Mouse (Mus musculus): ENCODE results near the gene Sgf29.

Gene Sgf29

DNA sequence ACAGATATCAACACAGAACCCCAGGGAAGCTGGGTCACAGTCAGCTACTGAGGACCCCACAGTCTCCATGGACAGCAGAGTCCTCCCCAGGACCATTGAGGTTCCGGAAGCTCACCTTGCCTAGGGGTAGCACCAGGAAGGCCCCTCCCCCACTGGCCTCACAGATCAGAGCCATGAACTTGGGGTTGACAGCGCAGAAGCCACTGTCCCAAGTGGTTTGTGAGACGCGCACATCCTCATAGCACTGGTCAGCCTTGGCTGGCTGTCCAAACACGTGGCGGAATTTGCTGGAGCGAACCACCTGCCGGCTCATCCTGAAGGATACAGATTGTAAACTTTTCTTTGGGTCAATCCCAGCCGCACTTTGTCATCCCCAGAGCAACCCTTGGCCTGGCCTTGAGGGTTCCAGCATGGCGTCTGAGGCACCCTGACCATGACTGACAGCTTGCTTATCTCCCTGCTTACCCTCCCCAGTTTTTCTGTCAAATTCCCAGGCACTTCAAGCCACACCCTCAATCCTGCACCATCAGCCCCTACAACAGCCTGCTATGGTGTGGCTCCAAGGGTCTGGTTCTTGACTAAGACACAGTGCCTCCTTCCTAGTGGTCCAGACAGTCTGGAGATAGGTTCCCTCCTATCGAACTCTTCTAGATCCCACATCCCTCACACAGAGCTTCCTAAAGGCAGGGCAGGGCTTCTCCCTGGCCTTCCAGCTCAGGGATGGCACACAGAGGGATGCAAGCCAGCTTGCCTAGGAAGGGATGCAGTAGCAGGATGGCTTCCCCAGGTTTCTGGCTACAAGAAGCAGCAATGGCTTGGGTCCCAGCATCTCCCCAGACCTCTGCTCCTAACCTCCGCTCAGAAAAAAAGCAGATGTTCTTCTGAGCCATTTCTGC is 54.0 kb downstream of the Sgf29 start:
- DNase-seq (ENCODE audit: low read depth in 1 of 2, low spot score in 2 of 2), result no peak

DNA sequence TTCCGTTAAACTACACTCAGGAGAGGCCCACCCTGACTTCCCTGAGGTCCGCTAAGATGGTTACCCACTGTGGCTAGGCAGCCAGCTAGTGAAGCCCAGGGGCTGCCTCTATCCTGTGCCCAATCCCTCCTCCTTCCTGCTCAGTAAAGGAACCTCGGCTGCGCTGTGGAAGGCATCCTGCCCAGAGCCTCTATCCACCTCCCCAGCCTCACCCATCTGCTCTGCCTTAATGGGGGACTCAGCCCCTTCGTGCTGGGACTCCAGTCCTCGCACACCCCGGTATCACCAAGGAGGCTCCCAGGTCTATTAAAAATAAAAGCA is 54.6 kb downstream of the Sgf29 start:
- no peak for DNase-seq (ENCODE audit: low read depth in 1 of 2, low spot score in 2 of 2)

DNA sequence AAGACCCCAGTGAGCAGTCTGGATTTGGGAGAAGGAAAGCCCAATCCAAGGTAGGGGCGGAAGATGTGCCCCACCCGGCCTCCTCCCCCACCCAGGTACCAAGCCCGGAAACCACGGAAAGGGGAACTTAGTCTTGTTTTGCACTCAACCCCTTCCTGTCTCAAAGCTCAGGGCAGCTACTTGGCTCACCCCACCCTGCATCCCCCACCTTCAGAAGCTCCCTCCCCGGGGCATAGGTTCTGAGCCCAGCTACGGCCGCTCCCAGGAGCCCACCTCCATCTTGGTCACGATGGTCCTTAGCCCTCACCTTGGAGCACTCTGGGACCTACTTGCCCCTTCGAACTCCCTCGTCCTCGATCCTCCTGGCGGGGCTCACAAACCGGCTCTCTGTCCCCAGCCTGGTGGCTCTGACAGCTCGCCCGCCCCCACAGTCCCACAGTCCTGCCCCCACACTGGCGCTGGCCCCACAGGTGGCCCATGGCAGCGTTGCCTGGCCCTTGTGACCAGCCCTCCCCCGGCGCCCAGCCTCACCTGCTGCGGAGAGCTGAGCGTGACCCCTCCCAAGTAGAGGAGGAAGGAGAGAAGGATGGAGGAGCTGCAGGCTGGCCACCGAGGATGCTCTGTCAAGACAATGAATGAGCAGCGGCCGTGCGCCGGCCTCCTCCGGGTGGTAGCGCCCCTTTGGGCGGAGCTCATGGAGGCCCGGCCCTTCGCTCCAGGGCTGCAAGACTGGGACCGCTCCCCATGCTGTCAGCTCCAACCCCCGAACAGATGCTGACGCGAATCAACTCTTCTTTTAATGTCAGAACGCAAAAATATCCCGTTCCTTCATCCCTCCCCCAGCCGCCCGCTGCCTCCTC is 55.2 kb downstream of the Sgf29 start:
- peak; percentile 54 to 73 for DNase-seq (ENCODE audit: low read depth in 1 of 2, low spot score in 2 of 2)

DNA sequence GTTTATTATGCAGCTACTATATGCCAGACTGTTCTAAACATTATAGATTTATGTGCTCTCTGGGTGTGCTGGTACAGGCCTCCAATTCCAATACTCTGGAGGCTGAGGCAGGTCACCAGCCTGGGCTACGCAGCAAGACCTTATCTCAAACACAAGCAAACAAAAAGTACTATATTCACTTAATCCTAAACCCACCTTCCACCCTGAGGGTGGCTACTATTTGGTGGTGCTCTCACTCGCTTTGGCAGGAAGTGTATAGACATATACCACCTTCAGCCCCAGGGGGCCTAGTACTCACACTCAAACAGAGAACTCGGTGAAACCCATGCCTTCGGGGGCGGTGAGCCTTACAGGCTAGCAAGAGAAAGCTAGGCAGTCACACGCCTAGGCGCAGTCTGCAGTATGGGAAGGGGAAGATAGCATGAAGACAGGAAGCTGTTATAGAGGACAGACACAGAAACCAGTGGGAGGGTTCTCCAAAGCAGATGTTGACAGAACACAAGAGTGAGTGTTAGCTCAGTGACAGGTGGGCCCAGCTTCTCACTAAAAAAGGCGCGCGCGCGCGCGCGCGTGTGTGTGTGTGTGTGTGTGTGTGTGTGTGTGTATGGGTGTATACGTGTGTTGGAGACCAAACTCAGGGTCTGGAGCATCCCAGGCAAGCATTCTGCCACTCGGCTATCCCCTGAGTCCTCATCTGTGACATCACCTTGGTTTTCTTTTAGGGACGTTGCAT is 58.5 kb downstream of the Sgf29 start, which contains the start of gene Coro1a:
Coro1a (minus strand) TSS at position 346 of the 733 bp plus-strand sequence.
- no peak for DNase-seq (ENCODE audit: low read depth in 1 of 2, low spot score in 2 of 2)

DNA sequence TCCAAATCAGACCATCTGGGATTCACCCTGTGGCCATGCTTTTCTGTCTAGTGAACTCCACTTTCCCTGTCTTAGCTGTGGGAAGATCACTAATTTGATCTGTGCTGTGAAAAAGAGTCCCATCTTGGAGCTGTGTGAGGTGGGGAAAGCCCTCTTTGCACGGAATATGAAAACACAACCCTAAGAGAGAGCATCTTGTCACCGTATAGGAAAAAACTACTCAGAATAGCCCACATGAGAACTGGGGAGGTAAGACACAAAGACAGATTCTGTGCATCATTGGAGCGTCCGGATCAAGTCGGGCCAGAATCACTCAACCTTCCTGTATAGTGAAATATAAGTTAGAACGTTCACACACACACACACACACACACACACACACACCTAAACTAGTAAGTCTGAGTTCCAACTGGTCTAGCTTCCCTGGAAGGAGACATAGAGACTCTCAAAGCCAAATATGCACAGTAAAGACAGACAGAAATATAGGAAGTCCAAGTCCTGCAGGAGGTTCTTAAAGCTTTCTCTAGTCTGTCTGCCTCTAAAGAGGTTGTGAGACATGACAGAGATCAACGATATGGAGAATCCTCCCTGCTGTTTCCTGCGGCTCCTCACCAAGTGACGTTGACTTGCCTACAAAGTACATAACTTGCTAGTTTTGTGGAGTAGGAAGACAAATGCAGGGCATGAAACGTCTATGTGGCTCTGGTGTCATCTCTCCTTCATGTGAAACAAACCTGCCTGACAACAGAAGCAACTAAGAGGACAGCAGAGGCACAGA is 59.3 kb downstream of the Sgf29 start:
- DNase-seq (ENCODE audit: low read depth in 1 of 2, low spot score in 2 of 2), result no peak

DNA sequence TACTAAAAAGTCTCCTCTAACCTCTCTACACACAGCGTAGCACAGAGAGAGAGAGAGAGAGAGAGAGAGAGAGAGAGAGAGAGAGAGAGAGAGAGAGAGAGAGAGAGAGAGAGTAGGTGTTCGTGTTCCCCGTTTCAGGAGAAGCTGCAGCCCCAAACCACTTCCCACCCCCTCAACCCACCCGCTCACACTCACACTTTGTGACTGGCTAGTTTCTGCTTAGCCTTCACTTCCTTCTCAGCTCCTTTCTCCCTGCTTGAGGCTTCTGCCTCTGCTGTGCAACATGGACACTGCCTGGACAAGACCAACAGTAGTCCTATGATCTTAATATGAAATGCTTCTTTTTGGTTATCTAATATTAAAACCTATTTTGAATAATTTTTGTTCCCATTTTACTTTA is 61.2 kb downstream of the Sgf29 start:
- no peak for DNase-seq (ENCODE audit: low read depth in 1 of 2, low spot score in 2 of 2)

DNA sequence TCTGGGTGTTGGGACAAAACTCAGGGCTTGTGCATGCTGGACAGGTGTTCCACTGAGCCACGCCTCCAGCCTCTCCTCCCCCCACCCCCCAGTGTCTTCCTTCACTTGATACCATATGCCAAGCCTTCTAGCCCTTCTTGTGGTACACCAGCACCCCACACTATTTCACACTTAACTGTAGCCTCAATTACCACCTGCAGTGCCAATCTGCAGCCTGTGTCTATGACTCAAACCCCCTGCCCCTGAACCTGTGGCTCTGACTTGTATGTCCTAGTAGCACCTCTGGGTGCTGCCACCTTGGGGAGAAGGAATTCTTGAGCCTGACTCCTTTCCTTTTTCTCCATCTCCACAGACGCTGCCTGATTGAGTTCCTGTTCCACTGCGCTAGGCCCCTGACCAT is 62.8 kb downstream of the Sgf29 start:
- DNase-seq (ENCODE audit: low read depth in 1 of 2, low spot score in 2 of 2), result no peak

DNA sequence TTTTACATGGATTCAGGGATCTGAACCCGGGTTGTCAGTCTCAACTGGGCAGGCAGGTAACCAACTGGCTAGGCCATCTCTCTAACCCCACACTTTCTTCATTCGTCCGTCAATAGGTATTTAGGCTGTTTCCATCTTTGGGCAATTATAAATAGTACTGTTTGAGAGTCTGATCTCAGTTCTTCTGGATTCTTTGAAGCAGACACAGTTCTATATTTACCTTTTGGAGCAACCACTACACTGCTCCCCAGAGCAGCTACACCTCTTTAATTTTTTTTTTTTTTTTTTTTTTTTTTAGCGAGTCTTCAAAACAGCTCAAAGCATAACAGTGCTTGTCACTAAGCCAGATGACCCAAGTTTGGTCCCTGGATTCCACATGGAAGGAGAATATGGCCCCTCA is 66.6 kb downstream of the Sgf29 start:
- no peak for DNase-seq (ENCODE audit: low read depth in 1 of 2, low spot score in 2 of 2)

DNA sequence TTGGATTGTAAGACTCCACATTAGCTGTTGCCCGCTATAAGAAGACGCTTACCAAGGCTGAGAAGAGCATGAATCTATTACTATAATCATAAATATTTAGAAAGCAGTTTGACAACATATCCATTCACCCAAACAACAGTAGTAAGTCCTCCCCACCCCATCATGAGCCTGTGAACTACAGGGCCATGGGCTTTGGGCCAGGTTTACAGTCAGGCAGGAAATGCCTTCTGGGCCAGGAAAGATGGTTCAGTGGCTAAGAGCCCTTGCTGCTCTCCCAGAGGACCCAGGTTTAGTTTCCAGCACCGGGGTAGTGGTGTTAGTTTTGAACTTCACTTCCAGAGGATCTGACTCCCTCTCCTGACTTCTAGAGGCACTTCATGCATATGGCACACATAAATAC is 68.5 kb downstream of the Sgf29 start:
- no peak for DNase-seq (ENCODE audit: low read depth in 1 of 2, low spot score in 2 of 2)

DNA sequence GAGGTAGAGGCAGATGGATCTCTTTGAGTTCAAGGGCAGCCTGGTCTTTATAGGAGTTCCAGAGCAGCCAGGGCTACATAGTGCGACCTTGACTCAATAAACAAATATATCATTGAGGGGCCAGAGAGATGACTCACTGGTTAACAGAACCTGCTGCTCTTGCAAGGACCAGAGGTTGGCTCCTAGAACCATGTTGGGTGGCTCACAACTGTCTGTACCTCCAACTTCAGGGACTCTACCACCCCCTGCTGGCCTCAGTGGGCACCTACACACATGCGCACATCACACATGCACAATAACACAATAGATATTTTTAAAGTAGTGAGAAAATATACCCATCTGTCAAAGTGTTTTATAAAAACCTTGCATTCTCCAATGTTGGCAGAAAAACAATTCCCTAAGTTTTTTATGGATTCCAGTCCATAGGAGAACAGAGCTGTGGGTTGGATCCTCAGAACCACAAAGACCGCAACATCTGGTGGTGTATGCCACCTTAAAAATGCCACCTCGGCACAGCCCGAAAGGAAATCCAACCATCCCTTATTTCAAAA is 69.8 kb downstream of the Sgf29 start:
- no peak for DNase-seq (ENCODE audit: low read depth in 1 of 2, low spot score in 2 of 2)

DNA sequence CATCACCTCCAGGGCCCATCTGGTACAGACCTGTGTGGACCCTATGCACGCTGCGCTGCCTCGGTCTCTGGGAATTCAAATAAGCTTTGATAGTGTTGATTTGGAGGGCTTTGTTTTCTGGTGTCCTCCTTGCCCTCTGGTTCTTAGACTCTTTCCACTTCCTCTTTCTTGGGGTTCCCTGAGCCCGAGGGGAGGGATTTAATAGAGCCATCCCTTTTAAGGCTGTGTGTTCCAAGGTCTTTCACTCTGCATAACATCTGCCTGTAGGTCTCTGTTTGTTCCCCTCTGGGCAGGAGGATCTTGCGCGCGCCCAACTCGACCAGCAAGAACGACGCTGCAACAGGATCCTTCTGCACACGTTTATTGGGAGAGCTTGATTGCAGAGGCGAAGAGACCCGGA is 72.5 kb downstream of the Sgf29 start:
- DNase-seq (ENCODE audit: low read depth in 1 of 2, low spot score in 2 of 2), result no peak

Data from monocyte, adult 2 months (primary cell).